Mouse (Mus musculus) midbrain, embryonic 16.5 days (tissue): ENCODE data around the gene Eme1. TPM values are rescaled to one million over a fixed set of nuclear protein-coding genes. Genes with fewer than 3 reads are reported as not detected.
A peak's percentile ranks its signal among the peaks of the same experiment; 100 is the strongest.
"Not testable (repeated sequence)": the region's sequence is repeated elsewhere in the genome, so short reads cannot be mapped to it uniquely, and the experiment has no call there.

Experiments
- ATAC-seq: fragments of 200-750 bp; cut with Nextera tagmentation; 2 replicates; pipeline ENCODE4 v1.8.0; 2017; ENCODE audit warnings: moderate TSS enrichment
- H3K27ac ChIP-seq: fragments of 300-500 bp; sonication (generic); 2 replicates; pipeline ENCODE4 v1.5.1; 2014; ENCODE audit warnings: mild to moderate bottlenecking, low read length, mixed read lengths
- H3K27me3 ChIP-seq: fragments of 300-500 bp; sonication (generic); 2 replicates; pipeline ENCODE4 v1.6.1; 2014; ENCODE audit warnings: low read depth, low read length, mixed read lengths; ENCODE audit not compliant: control insufficient read depth, insufficient read depth
- H3K36me3 ChIP-seq: fragments of 300-500 bp; sonication (generic); 2 replicates; pipeline ENCODE4 v1.6.1; 2014; ENCODE audit warnings: mild to moderate bottlenecking, low read length, moderate library complexity, mixed read lengths; ENCODE audit not compliant: control insufficient read depth, insufficient read depth
- H3K4me1 ChIP-seq: fragments of 300-500 bp; sonication (generic); 2 replicates; pipeline ENCODE4 v1.6.1; 2014; ENCODE audit warnings: mild to moderate bottlenecking, low read length, mixed read lengths; ENCODE audit not compliant: control insufficient read depth, insufficient read depth
- H3K4me2 ChIP-seq: fragments of 300-500 bp; sonication (generic); 2 replicates; pipeline ENCODE4 v1.6.1; 2014; ENCODE audit warnings: mild to moderate bottlenecking, low read length, mixed read lengths
- H3K4me3 ChIP-seq: fragments of 300-500 bp; sonication (generic); 2 replicates; pipeline ENCODE4 v1.5.1; 2014; ENCODE audit warnings: low read depth, mild to moderate bottlenecking, low read length, moderate library complexity, mixed read lengths
- H3K9ac ChIP-seq: fragments of 300-500 bp; sonication (generic); 2 replicates; pipeline ENCODE4 v1.6.1; 2014; ENCODE audit warnings: low read depth, low read length, mixed read lengths
- H3K9me3 ChIP-seq: fragments of 300-500 bp; sonication (generic); replicated peaks from 2 replicates; pipeline ENCODE4 v1.6.1; 2014; ENCODE audit warnings: mild to moderate bottlenecking, low read length, mixed read lengths; ENCODE audit not compliant: control insufficient read depth, poor library complexity, severe bottlenecking
- WGBS: fragments of 180-500 bp; shearing (Covaris S2); extraction: QIAGEN DNeasy Blood & Tissue Kit; methylation state at CpG from one replicate; pipeline ENCODE4 v1.1.7; 2014; 5-methylcytosine and 5-hydroxymethylcytosine counted together
- polyA plus RNA-seq: library from polyadenylated mRNA; unstranded; fragments of >200 nt; fragmentation: Nextera tagmentation; extraction: Ambion mirVana; gene quantifications from 2 replicates; pipeline ENCODE4 v1.2.1, GENCODE M21; 2015

The Eme1 gene
- 2.2 and 2.9 TPM in 2 replicates for polyA plus RNA-seq

DNA sequence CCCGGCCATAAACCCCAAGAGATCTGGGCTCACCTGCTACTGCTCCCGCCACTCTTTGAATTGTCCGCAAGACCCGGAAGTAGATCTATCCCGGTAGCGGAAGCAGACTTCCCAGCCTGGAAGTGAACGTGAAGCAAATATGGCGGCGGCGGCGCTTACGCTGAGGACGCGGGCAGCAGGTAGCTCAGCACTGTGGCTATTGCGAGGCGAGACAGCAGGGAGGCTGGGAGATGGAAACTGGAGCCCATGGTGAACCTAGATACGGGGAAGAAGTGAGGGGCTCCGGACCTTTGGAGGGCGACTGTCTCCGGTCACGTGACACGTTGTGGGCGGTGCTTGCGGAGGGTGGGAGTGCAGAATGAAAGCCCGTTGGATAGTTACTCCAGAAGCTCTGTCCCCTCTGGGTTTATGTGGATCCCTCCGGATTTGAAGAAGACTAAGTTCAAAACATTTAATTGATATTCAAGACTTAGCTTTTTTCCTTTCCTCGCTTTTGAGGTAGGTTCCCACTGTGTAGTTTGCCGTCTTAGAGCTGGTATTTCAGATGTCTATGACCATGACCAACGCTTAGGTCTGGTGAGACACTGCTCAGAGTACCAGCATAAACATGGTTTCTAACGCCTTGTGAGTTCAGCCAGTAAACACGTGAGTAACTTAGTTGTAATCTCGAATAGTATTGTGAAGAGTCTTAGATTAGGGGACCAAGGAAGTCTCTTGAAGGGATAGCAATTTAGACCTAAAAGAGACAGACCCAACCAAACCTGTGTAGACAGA, at the start of gene Eme1, which contains the start of gene Mrpl27:
Eme1 (minus strand) TSS at position 302 of the 774 bp plus-strand sequence.
Mrpl27 (plus strand) TSS at position 105 of the 774 bp plus-strand sequence.
- WGBS, result under 1% methylated on average over 32 of the region's 32 CpGs
- H3K4me2 ChIP-seq, result peak within 1 kb of the TSS; percentile 89
- peak within 1 kb of the TSS; percentile 91 for H3K27ac ChIP-seq
- H3K4me3 ChIP-seq, result peak within 1 kb of the TSS; percentile 52
- no peaks in the 10 kb centered on the region for H3K27me3 ChIP-seq
- H3K4me1 ChIP-seq, result peaks cover 13% of the 10 kb centered on the region
- H3K36me3 ChIP-seq, result 0 out of 2 replicates have a peak, but pooled peaks cover 7% of the 10 kb centered on the region
- peak within 1 kb of the TSS; percentile 62 for H3K9ac ChIP-seq
- no peaks in the 10 kb centered on the region for H3K9me3 ChIP-seq
- peak; percentile 93 for ATAC-seq

- Histone ChIP-seq H3K27me3 (no peaks in the 10 kb centered on the region), H3K4me2 (no peak overlapping the region), H3K9ac (no peak overlapping the region), H3K4me3 (no peak overlapping the region), H3K36me3 (no peaks in the 10 kb centered on the region), H3K27ac (no peak overlapping the region), H3K4me1 (no peaks in the 10 kb centered on the region), H3K9me3 (no peaks in the 10 kb centered on the region)
- no peak for ATAC-seq
- 59% methylated on average over 3 of the region's 3 CpGs for WGBS
Measured at GRCm38 (mm10) chr11:94702216-94702610, 48.4 kb upstream of the Eme1 start.

DNA sequence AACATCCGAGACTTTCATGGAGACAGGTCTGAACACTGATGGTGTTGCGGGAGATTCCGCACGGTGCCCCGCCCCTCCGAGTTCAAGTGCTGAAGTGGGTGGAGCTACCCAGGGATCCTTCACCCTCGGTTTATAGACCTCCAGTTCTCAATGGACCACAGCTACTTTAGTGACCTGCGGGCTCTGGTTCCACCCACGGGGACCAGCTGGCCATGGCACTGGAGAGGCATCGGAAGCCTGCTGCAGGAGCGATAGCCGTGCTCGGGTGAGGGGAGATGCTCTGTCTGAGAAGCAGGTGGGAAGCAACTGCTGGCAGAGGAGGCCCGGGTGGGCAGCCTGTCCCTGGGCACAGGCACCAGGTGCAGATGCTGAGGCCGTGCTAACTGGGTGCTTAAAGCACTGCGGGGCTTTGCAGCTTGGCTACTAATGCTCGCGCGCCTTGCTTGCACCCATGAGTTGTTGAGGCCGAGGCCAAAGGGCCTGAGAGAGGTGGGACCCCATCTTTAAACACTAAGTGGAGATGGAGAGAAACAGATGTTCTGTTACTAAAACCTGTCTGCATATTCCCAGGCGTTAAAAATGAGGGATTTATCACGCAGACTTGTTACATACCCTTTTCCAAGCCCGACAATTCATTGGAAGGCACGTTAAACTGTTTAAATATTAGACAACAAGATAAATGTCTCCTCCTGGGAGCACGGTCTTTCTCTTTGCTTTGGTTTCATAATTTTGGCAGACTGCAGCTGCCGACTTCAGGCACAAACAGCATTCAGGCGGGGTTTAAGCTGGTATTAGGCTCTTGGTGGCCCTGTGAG, 47.8 kb upstream of the Eme1 start:
- no peak overlapping the region for H3K4me2 ChIP-seq
- WGBS, result 65% methylated on average over 27 of the region's 27 CpGs
- H3K36me3 ChIP-seq, result no peaks in the 10 kb centered on the region
- H3K9ac ChIP-seq, result no peak overlapping the region
- no peaks in the 10 kb centered on the region for H3K4me1 ChIP-seq
- no peak for ATAC-seq
- H3K9me3 ChIP-seq, result no peaks in the 10 kb centered on the region
- no peaks in the 10 kb centered on the region for H3K27me3 ChIP-seq
- no peak overlapping the region for H3K4me3 ChIP-seq
- no peak overlapping the region for H3K27ac ChIP-seq

GRCm38 (mm10) chr11:94699399-94699798, 45.6 kb upstream of the Eme1 start:
- no peak for ATAC-seq
- H3K9ac ChIP-seq, result no peak overlapping the region
- H3K4me1 ChIP-seq, result no peaks in the 10 kb centered on the region
- WGBS, result 93% methylated on average over 3 of the region's 3 CpGs
- no peaks in the 10 kb centered on the region for H3K36me3 ChIP-seq
- H3K27me3 ChIP-seq, result no peaks in the 10 kb centered on the region
- H3K4me3 ChIP-seq, result no peak overlapping the region
- H3K9me3 ChIP-seq, result no peaks in the 10 kb centered on the region
- no peak overlapping the region for H3K27ac ChIP-seq
- H3K4me2 ChIP-seq, result no peak overlapping the region

DNA sequence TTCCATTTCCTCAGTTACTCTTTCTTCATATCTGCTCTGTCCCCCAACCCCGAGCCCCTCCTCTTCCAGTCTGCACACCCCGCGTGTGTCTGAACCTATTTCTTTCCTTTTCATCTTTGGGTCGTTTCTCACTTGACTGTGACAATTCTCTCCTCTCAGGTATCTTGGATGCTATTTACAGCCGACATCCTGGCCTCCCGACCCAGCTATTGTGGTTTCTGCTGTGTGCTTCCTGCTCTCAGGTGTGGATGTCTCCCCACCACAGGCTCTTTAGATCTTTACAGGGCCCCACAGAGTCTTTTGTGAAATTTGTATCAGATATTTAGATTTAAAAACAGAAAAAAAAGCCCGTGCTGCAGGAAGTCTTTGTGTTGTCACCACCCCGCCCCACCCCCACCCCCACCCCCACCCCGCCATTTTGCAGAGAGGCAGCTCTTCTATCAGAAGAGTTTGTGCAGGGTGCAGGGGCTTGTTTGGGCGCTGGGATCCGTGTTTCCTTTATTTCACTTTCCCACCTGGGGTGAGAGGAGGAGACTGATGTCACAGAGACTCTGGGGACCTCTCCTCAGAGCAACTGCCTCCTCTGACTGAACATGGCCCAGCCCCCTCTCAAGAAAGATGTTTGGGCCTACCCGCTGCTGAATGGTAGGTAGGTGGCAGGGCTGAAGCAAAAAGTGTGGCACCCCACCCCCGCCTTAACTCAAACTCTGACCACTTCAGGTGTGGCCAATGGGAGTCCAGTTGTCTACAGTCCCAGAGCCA, 44.1 kb upstream of the Eme1 start:
- ATAC-seq, result no peak
- Histone ChIP-seq H3K36me3 (no peaks in the 10 kb centered on the region), H3K4me1 (no peaks in the 10 kb centered on the region), H3K4me2 (no peak overlapping the region), H3K9me3 (no peaks in the 10 kb centered on the region), H3K27ac (no peak overlapping the region), H3K27me3 (no peaks in the 10 kb centered on the region), H3K9ac (no peak overlapping the region), H3K4me3 (no peak overlapping the region)
- 43% methylated on average over 13 of the region's 13 CpGs for WGBS

GRCm38 (mm10) chr11:94697140-94697539, 43.4 kb upstream of the Eme1 start:
- no peaks in the 10 kb centered on the region for H3K27me3 ChIP-seq
- ATAC-seq, result no peak
- no peak overlapping the region for H3K4me2 ChIP-seq
- no peak overlapping the region for H3K27ac ChIP-seq
- no peaks in the 10 kb centered on the region for H3K36me3 ChIP-seq
- H3K9me3 ChIP-seq, result no peaks in the 10 kb centered on the region
- H3K9ac ChIP-seq, result no peak overlapping the region
- WGBS, result 83% methylated on average over 2 of the region's 2 CpGs
- no peaks in the 10 kb centered on the region for H3K4me1 ChIP-seq
- no peak overlapping the region for H3K4me3 ChIP-seq

DNA sequence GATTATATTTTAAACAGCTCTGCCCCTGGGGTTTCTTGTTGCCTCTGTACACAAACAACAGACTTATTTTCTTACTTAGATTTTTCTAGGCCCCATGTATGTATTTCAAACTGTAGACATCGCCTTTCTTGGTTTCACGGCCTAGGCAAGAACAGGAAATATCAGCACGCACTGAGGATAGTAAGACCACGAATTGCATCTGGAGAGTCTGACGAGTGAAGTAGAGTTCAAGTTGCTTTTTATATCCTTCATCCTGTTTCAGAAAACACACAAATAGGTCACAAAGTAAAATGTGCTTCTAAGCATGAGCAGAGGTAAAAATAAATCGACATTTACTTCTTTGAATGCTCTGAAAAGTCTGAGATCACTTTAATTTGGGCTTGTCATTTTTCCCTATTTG, 41.7 kb upstream of the Eme1 start:
- H3K4me2 ChIP-seq, result no peak overlapping the region
- H3K36me3 ChIP-seq, result no peaks in the 10 kb centered on the region
- WGBS, result 83% methylated on average over 6 of the region's 6 CpGs
- H3K27ac ChIP-seq, result no peak overlapping the region
- ATAC-seq, result no peak
- H3K9me3 ChIP-seq, result no peaks in the 10 kb centered on the region
- no peak overlapping the region for H3K9ac ChIP-seq
- no peaks in the 10 kb centered on the region for H3K4me1 ChIP-seq
- no peak overlapping the region for H3K4me3 ChIP-seq
- H3K27me3 ChIP-seq, result no peaks in the 10 kb centered on the region

- H3K4me1 ChIP-seq, H3K4me2 ChIP-seq, ATAC-seq, H3K9me3 ChIP-seq, H3K36me3 ChIP-seq, H3K27me3 ChIP-seq, H3K27ac ChIP-seq, H3K9ac ChIP-seq, H3K4me3 ChIP-seq: not testable (repeated sequence)
Measured at GRCm38 (mm10) chr11:94692502-94692901, 38.7 kb upstream of the Eme1 start.
